Mouse (Mus musculus) heart, embryonic 16.5 days (tissue): ENCODE measurements at regions not wholly inside any gene's neighbourhood (a gene's known extent, or its start where the extent isn't known, plus 50 kb on each side); places are given as distances from the start of the nearest gene placed in this dataset.

Experiments
- ATAC-seq: fragments of 200-750 bp; cut with Nextera tagmentation; replicated peaks from 2 replicates; pipeline ENCODE4 v1.8.0; 2017; ENCODE audit warnings: moderate number of reproducible peaks; ENCODE audit not compliant: insufficient read depth, low FRiP score; ENCODE audit errors: extremely low read depth
- H3K27ac ChIP-seq: fragments of 300-500 bp; sonication (generic); 2 replicates; pipeline ENCODE4 v1.5.1; 2014; ENCODE audit warnings: mild to moderate bottlenecking, low read length, control low read depth, moderate library complexity
- H3K27me3 ChIP-seq: fragments of 300-500 bp; sonication (generic); 2 replicates; pipeline ENCODE4 v1.6.1; 2014; ENCODE audit warnings: low read length, mixed read lengths; ENCODE audit not compliant: control insufficient read depth, insufficient read depth
- H3K36me3 ChIP-seq: fragments of 300-500 bp; sonication (generic); 2 replicates; pipeline ENCODE4 v1.6.1; 2014; ENCODE audit not compliant: control insufficient read depth, insufficient read depth
- H3K4me1 ChIP-seq: fragments of 300-500 bp; sonication (generic); 2 replicates; pipeline ENCODE4 v1.6.1; 2014; ENCODE audit warnings: low read length, mixed read lengths; ENCODE audit not compliant: control insufficient read depth, insufficient read depth
- H3K4me2 ChIP-seq: fragments of 300-500 bp; sonication (generic); 2 replicates; pipeline ENCODE4 v1.6.1; 2014; ENCODE audit warnings: low read depth, mild to moderate bottlenecking, control low read depth, low read length
- H3K4me3 ChIP-seq: fragments of 300-500 bp; sonication (generic); 2 replicates; pipeline ENCODE4 v1.5.1; 2014; ENCODE audit warnings: mild to moderate bottlenecking, control low read depth, low read length
- H3K9ac ChIP-seq: fragments of 300-500 bp; sonication (generic); 2 replicates; pipeline ENCODE4 v1.6.1; 2014; ENCODE audit warnings: low read length, control low read depth
- H3K9me3 ChIP-seq: fragments of 300-500 bp; sonication (generic); replicated peaks from 2 replicates; pipeline ENCODE4 v1.6.1; 2016; ENCODE audit warnings: low read length; ENCODE audit not compliant: control insufficient read depth
- WGBS: fragments of 180-500 bp; shearing (Covaris S2); extraction: QIAGEN DNeasy Blood & Tissue Kit; methylation state at CpG from one replicate; pipeline ENCODE4 v1.1.7; 2014; 5-methylcytosine and 5-hydroxymethylcytosine counted together

DNA sequence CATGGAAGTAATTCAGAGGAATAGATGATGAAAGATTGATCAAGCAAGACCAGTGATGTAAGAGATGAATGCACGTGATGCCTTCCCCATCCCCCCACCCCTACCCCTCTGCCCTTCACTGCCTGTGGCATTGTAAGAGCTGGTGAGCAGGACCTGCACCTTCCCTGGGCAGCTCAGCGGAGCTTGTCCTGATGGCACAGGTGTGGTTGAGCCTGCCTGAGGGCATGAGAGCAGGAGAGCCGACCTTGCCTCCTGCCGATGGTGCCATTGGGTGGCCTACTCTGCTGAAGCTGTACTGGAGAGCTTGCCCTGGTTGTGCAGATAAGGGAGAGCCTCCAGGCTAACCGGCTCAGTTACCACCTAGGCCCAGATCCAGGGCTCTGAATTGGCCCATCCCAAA, 53.4 kb upstream of the Tspan5 start:
- no peaks in the 10 kb centered on the region for H3K9me3 ChIP-seq
- no peaks in the 10 kb centered on the region for H3K4me1 ChIP-seq
- no peaks in the 10 kb centered on the region for H3K36me3 ChIP-seq
- no peak overlapping the region for H3K27ac ChIP-seq
- no peak for ATAC-seq
- H3K4me2 ChIP-seq, result no peak overlapping the region
- no peak overlapping the region for H3K9ac ChIP-seq
- no peak overlapping the region for H3K4me3 ChIP-seq
- 81% methylated on average over 5 of the region's 5 CpGs for WGBS
- no peaks in the 10 kb centered on the region for H3K27me3 ChIP-seq
